Mouse (Mus musculus) intestine, embryonic 15.5 days (tissue): ENCODE measurements around the gene Cd9. TPM values are rescaled to one million over a fixed set of nuclear protein-coding genes. Genes with fewer than 3 reads are reported as not detected.

Experiments used
- ATAC-seq: fragments of 200-750 bp; cut with Nextera tagmentation; 2 replicates; pipeline ENCODE4 v1.8.0; 2017; ENCODE audit warnings: moderate TSS enrichment, moderate library complexity
- H3K27ac ChIP-seq: fragments of 300-500 bp; sonication (generic); 2 replicates; pipeline ENCODE4 v1.5.1; 2015; ENCODE audit warnings: mild to moderate bottlenecking, inconsistent platforms
- H3K27me3 ChIP-seq: fragments of 300-500 bp; sonication (generic); replicated peaks from 2 replicates; pipeline ENCODE4 v1.6.1; 2015; ENCODE audit warnings: inconsistent platforms
- H3K36me3 ChIP-seq: fragments of 300-500 bp; sonication (generic); 2 replicates; pipeline ENCODE4 v1.6.1; 2015; ENCODE audit warnings: inconsistent platforms
- H3K4me1 ChIP-seq: fragments of 300-500 bp; sonication (generic); replicated peaks from 2 replicates; pipeline ENCODE4 v1.6.1; 2015; ENCODE audit warnings: inconsistent platforms
- H3K4me2 ChIP-seq: fragments of 300-500 bp; sonication (generic); replicated peaks from 2 replicates; pipeline ENCODE4 v1.6.1; 2015; ENCODE audit warnings: mild to moderate bottlenecking, inconsistent platforms
- H3K4me3 ChIP-seq: fragments of 300-500 bp; sonication (generic); replicated peaks from 2 replicates; pipeline ENCODE4 v1.5.1; 2015; ENCODE audit warnings: inconsistent platforms
- H3K9ac ChIP-seq: fragments of 300-500 bp; sonication (generic); 2 replicates; pipeline ENCODE4 v1.6.1; 2015; ENCODE audit warnings: inconsistent platforms
- H3K9me3 ChIP-seq: fragments of 300-500 bp; sonication (generic); 2 replicates; pipeline ENCODE4 v1.6.1; 2016; ENCODE audit warnings: inconsistent platforms
- WGBS: fragments of 180-500 bp; shearing (Covaris S2); methylation state at CpG from one replicate; pipeline ENCODE4 v1.1.7; 2015; 5-methylcytosine and 5-hydroxymethylcytosine counted together
- polyA plus RNA-seq: library from polyadenylated mRNA; unstranded; fragments of >200 nt; fragmentation: Nextera tagmentation; extraction: Ambion mirVana; gene quantifications from 2 replicates; pipeline ENCODE4 v1.2.1, GENCODE M21; 2015

The Cd9 gene
- polyA plus RNA-seq, 1 experiment from 2014 or later, result 171 TPM

- Histone ChIP-seq H3K36me3 (no peaks in the 10 kb centered on the region), H3K27me3 (no peaks in the 10 kb centered on the region), H3K27ac (no peak overlapping the region), H3K9ac (no peak overlapping the region), H3K4me2 (no peak overlapping the region), H3K9me3 (no peaks in the 10 kb centered on the region), H3K4me3 (no peak overlapping the region), H3K4me1 (peaks cover 17% of the 10 kb centered on the region; the same call in 1 of the 2 replicates)
- WGBS, result 80% methylated on average over 4 of the region's 4 CpGs
- ATAC-seq, result no peak
Measured at GRCm38 (mm10) chr6:125469222-125469621, 25.4 kb downstream of the Cd9 start.

GRCm38 (mm10) chr6:125468179-125468960 lies 26.2 kb downstream of the Cd9 start:
- Histone ChIP-seq H3K4me3 (no peak overlapping the region), H3K9me3 (no peaks in the 10 kb centered on the region), H3K27me3 (no peaks in the 10 kb centered on the region), H3K36me3 (no peaks in the 10 kb centered on the region), H3K27ac (peak overlapping the region; percentile 22; the same call in 1 of the 2 replicates), H3K4me1 (peaks cover 12% of the 10 kb centered on the region; the same call in 1 of the 2 replicates), H3K9ac (no peak overlapping the region), H3K4me2 (no peak overlapping the region)
- 58% methylated on average over 21 of the region's 21 CpGs for WGBS
- no peak; the same call in 1 of the 2 replicates for ATAC-seq

GRCm38 (mm10) chr6:125467301-125467715 lies 27.3 kb downstream of the Cd9 start:
- Histone ChIP-seq H3K27me3 (no peaks in the 10 kb centered on the region), H3K36me3 (no peaks in the 10 kb centered on the region), H3K4me1 (peaks cover 12% of the 10 kb centered on the region; the same call in 1 of the 2 replicates), H3K4me2 (no peak overlapping the region), H3K4me3 (no peak overlapping the region), H3K9ac (no peak overlapping the region), H3K27ac (0 out of 2 replicates have a peak overlapping the region, but pooled peaks have one; percentile 39), H3K9me3 (no peaks in the 10 kb centered on the region)
- WGBS, result 73% methylated on average over 16 of the region's 16 CpGs
- peak; percentile 77 for ATAC-seq

GRCm38 (mm10) chr6:125462312-125462711 lies 32.3 kb downstream of the Cd9 start:
- ATAC-seq, result no peak
- H3K27me3 ChIP-seq, result no peaks in the 10 kb centered on the region
- H3K4me3 ChIP-seq, result no peak overlapping the region
- no peak overlapping the region for H3K4me2 ChIP-seq
- peaks cover 3% of the 10 kb centered on the region; the same call in 1 of the 2 replicates for H3K36me3 ChIP-seq
- WGBS, result 88% methylated on average over 7 of the region's 7 CpGs
- no peaks in the 10 kb centered on the region for H3K4me1 ChIP-seq
- no peak overlapping the region for H3K9ac ChIP-seq
- H3K27ac ChIP-seq, result no peak overlapping the region
- no peaks in the 10 kb centered on the region for H3K9me3 ChIP-seq

GRCm38 (mm10) chr6:125461788-125462187 lies 32.8 kb downstream of the Cd9 start:
- ATAC-seq, result no peak
- Histone ChIP-seq H3K36me3 (peaks cover 3% of the 10 kb centered on the region; the same call in 1 of the 2 replicates), H3K9me3 (no peaks in the 10 kb centered on the region), H3K9ac (no peak overlapping the region), H3K4me2 (no peak overlapping the region), H3K4me1 (0 out of 2 replicates have a peak, but pooled peaks cover under 1% of the 10 kb centered on the region), H3K4me3 (no peak overlapping the region), H3K27me3 (no peaks in the 10 kb centered on the region), H3K27ac (no peak overlapping the region)
- 65% methylated on average over 8 of the region's 8 CpGs for WGBS

DNA sequence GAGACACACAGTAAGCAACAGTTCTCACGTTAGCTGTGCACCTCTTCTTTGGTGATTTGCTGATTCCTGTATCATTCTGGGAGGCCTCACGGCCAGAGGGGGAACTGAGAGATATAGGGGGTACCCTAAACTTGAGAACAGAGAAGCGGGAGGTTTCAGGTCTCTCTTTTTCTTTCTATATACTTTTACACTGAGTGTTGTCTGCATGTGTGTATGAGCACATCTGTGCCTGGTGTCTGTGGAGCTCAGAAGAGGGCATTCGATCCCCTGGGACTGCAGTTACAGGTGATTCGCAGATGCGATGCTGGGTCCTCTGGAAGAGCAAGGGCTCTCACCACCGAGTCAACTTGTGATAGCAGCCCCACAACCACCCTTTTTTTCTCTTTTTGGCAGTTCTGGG lies 33.3 kb downstream of the Cd9 start:
- no peak for ATAC-seq
- Histone ChIP-seq H3K4me3 (no peak overlapping the region), H3K27me3 (no peaks in the 10 kb centered on the region), H3K4me2 (no peak overlapping the region), H3K9me3 (no peaks in the 10 kb centered on the region), H3K4me1 (0 out of 2 replicates have a peak, but pooled peaks cover 2% of the 10 kb centered on the region), H3K9ac (no peak overlapping the region), H3K27ac (no peak overlapping the region), H3K36me3 (peaks cover 3% of the 10 kb centered on the region; the same call in 1 of the 2 replicates)
- WGBS, result 88% methylated on average over 7 of the region's 7 CpGs

- Histone ChIP-seq H3K27me3 (no peaks in the 10 kb centered on the region), H3K27ac (no peak overlapping the region), H3K36me3 (peaks cover 3% of the 10 kb centered on the region; the same call in 1 of the 2 replicates), H3K4me3 (no peak overlapping the region), H3K9ac (no peak overlapping the region), H3K9me3 (no peaks in the 10 kb centered on the region), H3K4me1 (0 out of 2 replicates have a peak, but pooled peaks cover 5% of the 10 kb centered on the region), H3K4me2 (no peak overlapping the region)
- no peak for ATAC-seq
- 80% methylated on average over 11 of the region's 11 CpGs for WGBS
Measured at GRCm38 (mm10) chr6:125460589-125460988, 34.0 kb downstream of the Cd9 start.

GRCm38 (mm10) chr6:125459903-125460302 lies 34.7 kb downstream of the Cd9 start:
- 92% methylated on average over 5 of the region's 5 CpGs for WGBS
- Histone ChIP-seq H3K27me3 (no peaks in the 10 kb centered on the region), H3K4me3 (no peak overlapping the region), H3K36me3 (peaks cover 3% of the 10 kb centered on the region; the same call in 1 of the 2 replicates), H3K4me2 (no peak overlapping the region), H3K9me3 (no peaks in the 10 kb centered on the region), H3K4me1 (0 out of 2 replicates have a peak, but pooled peaks cover 5% of the 10 kb centered on the region), H3K27ac (no peak overlapping the region), H3K9ac (no peak overlapping the region)
- no peak for ATAC-seq

- Histone ChIP-seq H3K9ac (no peak overlapping the region), H3K4me2 (no peak overlapping the region), H3K27ac (no peak overlapping the region), H3K4me1 (0 out of 2 replicates have a peak, but pooled peaks cover 5% of the 10 kb centered on the region), H3K36me3 (peaks cover 2% of the 10 kb centered on the region; the same call in 1 of the 2 replicates), H3K4me3 (no peak overlapping the region), H3K27me3 (no peaks in the 10 kb centered on the region), H3K9me3 (no peaks in the 10 kb centered on the region)
- 39% methylated on average over 12 of the region's 12 CpGs for WGBS
- peak; percentile 62; the same call in 1 of the 2 replicates for ATAC-seq
Measured at GRCm38 (mm10) chr6:125455806-125456520, 38.6 kb downstream of the Cd9 start.

GRCm38 (mm10) chr6:125454731-125455130 lies 39.9 kb downstream of the Cd9 start:
- no peak overlapping the region for H3K9ac ChIP-seq
- H3K4me2 ChIP-seq, result no peak overlapping the region
- H3K27ac ChIP-seq, result no peak overlapping the region
- no peaks in the 10 kb centered on the region for H3K36me3 ChIP-seq
- no peaks in the 10 kb centered on the region for H3K9me3 ChIP-seq
- 0 out of 2 replicates have a peak, but pooled peaks cover 5% of the 10 kb centered on the region for H3K4me1 ChIP-seq
- no peak for ATAC-seq
- no peak overlapping the region for H3K4me3 ChIP-seq
- H3K27me3 ChIP-seq, result no peaks in the 10 kb centered on the region
- 86% methylated on average over 9 of the region's 9 CpGs for WGBS

GRCm38 (mm10) chr6:125454299-125454698 lies 40.3 kb downstream of the Cd9 start:
- 0 out of 2 replicates have a peak, but pooled peaks cover 5% of the 10 kb centered on the region for H3K4me1 ChIP-seq
- no peaks in the 10 kb centered on the region for H3K27me3 ChIP-seq
- 57% methylated on average over 5 of the region's 5 CpGs for WGBS
- no peaks in the 10 kb centered on the region for H3K9me3 ChIP-seq
- no peak overlapping the region for H3K4me3 ChIP-seq
- H3K36me3 ChIP-seq, result no peaks in the 10 kb centered on the region
- H3K27ac ChIP-seq, result no peak overlapping the region
- no peak overlapping the region for H3K4me2 ChIP-seq
- ATAC-seq, result no peak
- no peak overlapping the region for H3K9ac ChIP-seq

GRCm38 (mm10) chr6:125447660-125448059 lies 46.9 kb downstream of the Cd9 start:
- no peak overlapping the region for H3K9ac ChIP-seq
- no peak overlapping the region for H3K4me3 ChIP-seq
- no peak overlapping the region for H3K27ac ChIP-seq
- no peaks in the 10 kb centered on the region for H3K36me3 ChIP-seq
- no peaks in the 10 kb centered on the region for H3K27me3 ChIP-seq
- no peak for ATAC-seq
- no peaks in the 10 kb centered on the region for H3K4me1 ChIP-seq
- H3K4me2 ChIP-seq, result no peak overlapping the region
- no peaks in the 10 kb centered on the region for H3K9me3 ChIP-seq
- 68% methylated on average over 2 of the region's 2 CpGs for WGBS
